Mouse (Mus musculus): ENCODE results near the gene Brdt. TPM values are rescaled to one million over a fixed set of nuclear protein-coding genes. Genes with fewer than 3 reads are reported as not detected.

The Brdt gene
- polyA plus RNA-seq, 1 experiment from 2014 or later: 4.9 TPM

DNA sequence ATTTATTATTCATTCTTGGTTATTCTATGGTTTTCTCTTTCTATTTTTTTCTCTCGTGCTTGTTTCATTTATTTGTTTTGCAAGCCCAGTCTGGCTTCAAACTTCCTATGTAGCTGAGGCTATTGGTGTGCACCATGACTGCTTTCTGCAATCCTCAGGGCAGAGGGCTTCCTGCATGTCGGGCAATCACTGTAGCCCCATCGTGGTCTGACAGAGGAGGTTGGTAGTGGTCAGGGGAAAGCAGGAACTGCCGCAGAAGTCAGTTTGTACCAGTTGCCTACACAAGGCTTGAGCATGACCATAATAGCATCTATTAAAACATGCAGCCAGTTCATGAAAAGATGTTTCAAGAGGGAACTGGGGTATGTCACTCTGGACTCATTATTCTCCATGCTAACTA, 23.5 kb upstream of the Brdt start:
- WGBS: 80% methylated on average over 4 of the region's 4 CpGs
- no peak for ATAC-seq (ENCODE audit: low read depth)
- H3K9me3 ChIP-seq (ENCODE audit: control insufficient read depth, low read length): no peaks in the 10 kb centered on the region

DNA sequence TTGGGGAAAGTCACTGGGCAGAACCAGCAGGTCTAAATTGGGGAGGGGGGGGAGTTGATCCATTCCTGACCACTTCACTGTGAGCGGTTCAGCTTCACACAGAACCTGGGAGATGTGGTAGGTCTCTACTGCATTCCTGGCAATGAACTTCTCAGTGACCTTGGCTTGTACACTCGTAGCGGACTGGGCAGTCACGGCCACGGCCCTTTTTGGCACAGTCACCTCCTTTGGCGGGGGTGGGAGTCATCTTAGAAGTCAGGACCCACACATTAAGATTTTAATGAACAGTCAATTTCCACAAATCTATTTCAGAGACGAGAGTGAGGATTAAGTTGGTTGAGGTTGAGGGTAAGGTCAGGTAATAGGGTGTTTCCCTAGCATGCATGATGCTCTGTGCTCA, 13.8 kb upstream of the Brdt start:
- H3K9ac ChIP-seq (replicated peaks; ENCODE audit: low read depth, low read length): no peak overlapping the region
- no peaks in the 10 kb centered on the region for H3K36me3 ChIP-seq (ENCODE audit: control insufficient read depth, insufficient read depth, low read length)
- no peaks in the 10 kb centered on the region for H3K4me1 ChIP-seq (ENCODE audit: control insufficient read depth, insufficient read depth, low read length)
- ATAC-seq (ENCODE audit: low read depth): no peak
- no peaks in the 10 kb centered on the region for H3K27me3 ChIP-seq (ENCODE audit: control insufficient read depth, insufficient read depth, low read length)
- H3K4me2 ChIP-seq (ENCODE audit: low read depth, low read length): no peak overlapping the region
- H3K4me3 ChIP-seq (ENCODE audit: low read depth, low read length): no peak overlapping the region
- 98% methylated on average over 7 of the region's 7 CpGs for WGBS
- H3K27ac ChIP-seq (ENCODE audit: low read depth, low read length): no peak overlapping the region
- no peaks in the 10 kb centered on the region for H3K9me3 ChIP-seq (ENCODE audit: control insufficient read depth, low read length)

More for the DNA sequence above, 23.5 kb upstream of the Brdt start:
- Histone ChIP-seq H3K27ac (ENCODE audit: low read depth, low read length) (no peak overlapping the region), H3K27me3 (ENCODE audit: control insufficient read depth, insufficient read depth, low read length) (no peaks in the 10 kb centered on the region), H3K4me1 (ENCODE audit: control insufficient read depth, insufficient read depth, low read length) (no peaks in the 10 kb centered on the region), H3K9ac (replicated peaks; ENCODE audit: low read depth, low read length) (no peak overlapping the region), H3K4me3 (ENCODE audit: low read depth, low read length) (no peak overlapping the region), H3K36me3 (ENCODE audit: control insufficient read depth, insufficient read depth, low read length) (no peaks in the 10 kb centered on the region), H3K4me2 (ENCODE audit: low read depth, low read length) (no peak overlapping the region)

DNA sequence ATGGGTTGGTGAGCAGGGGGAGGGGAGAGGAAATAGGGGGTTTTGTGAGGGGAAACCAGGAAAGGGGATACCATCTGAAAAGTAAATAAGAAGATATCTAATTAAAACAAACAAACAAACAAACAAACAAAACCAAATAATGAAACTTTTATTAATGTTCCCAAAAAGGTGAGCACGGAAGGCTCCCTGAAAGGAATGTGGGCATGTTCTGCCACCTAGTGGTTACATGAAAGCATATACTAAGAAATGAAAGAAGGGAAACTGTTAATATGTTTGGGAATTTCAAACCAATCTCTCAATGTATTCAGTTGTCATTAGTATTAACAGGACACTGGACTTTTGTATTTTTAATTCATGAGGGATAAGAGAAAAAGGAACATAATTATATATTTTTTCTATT, 10.3 kb upstream of the Brdt start:
- no peak overlapping the region for H3K9ac ChIP-seq (replicated peaks; ENCODE audit: low read depth, low read length)
- H3K4me1 ChIP-seq (ENCODE audit: control insufficient read depth, insufficient read depth, low read length): no peaks in the 10 kb centered on the region
- 12% methylated on average over 1 of the region's 1 CpGs for WGBS
- H3K9me3 ChIP-seq (ENCODE audit: control insufficient read depth, low read length): no peaks in the 10 kb centered on the region
- no peak for ATAC-seq (ENCODE audit: low read depth)
- H3K27ac ChIP-seq (ENCODE audit: low read depth, low read length): no peak overlapping the region
- H3K4me2 ChIP-seq (ENCODE audit: low read depth, low read length): no peak overlapping the region
- H3K36me3 ChIP-seq (ENCODE audit: control insufficient read depth, insufficient read depth, low read length): no peaks in the 10 kb centered on the region
- no peak overlapping the region for H3K4me3 ChIP-seq (ENCODE audit: low read depth, low read length)
- H3K27me3 ChIP-seq (ENCODE audit: control insufficient read depth, insufficient read depth, low read length): no peaks in the 10 kb centered on the region

DNA sequence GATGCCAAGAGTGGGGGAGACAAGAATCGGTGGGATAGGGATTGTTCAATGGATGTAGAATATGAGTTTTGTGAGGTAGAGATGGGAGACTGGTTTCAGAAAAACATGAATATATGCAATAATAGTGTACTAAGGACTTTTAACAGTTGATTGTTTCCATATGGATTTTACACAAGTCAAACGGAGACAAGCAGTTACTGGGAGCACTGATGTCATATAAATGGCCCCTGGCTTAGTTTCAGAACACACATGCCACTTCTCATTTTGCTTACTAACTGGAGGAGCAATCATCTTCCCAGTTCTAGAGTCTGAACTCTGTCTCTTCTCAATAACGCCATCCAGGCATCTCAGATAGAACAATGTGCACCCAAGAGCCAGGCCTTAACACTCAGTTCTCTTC, 9.4 kb downstream of the Brdt start:
- H3K27ac ChIP-seq (ENCODE audit: low read depth, low read length): no peak overlapping the region
- no peaks in the 10 kb centered on the region for H3K36me3 ChIP-seq (ENCODE audit: control insufficient read depth, insufficient read depth, low read length)
- no peak overlapping the region for H3K9ac ChIP-seq (replicated peaks; ENCODE audit: low read depth, low read length)
- no peaks in the 10 kb centered on the region for H3K27me3 ChIP-seq (ENCODE audit: control insufficient read depth, insufficient read depth, low read length)
- ATAC-seq (ENCODE audit: low read depth): no peak
- WGBS: 83% methylated on average over 3 of the region's 3 CpGs
- H3K9me3 ChIP-seq (ENCODE audit: control insufficient read depth, low read length): no peaks in the 10 kb centered on the region
- no peaks in the 10 kb centered on the region for H3K4me1 ChIP-seq (ENCODE audit: control insufficient read depth, insufficient read depth, low read length)
- no peak overlapping the region for H3K4me3 ChIP-seq (ENCODE audit: low read depth, low read length)
- no peak overlapping the region for H3K4me2 ChIP-seq (ENCODE audit: low read depth, low read length)

DNA sequence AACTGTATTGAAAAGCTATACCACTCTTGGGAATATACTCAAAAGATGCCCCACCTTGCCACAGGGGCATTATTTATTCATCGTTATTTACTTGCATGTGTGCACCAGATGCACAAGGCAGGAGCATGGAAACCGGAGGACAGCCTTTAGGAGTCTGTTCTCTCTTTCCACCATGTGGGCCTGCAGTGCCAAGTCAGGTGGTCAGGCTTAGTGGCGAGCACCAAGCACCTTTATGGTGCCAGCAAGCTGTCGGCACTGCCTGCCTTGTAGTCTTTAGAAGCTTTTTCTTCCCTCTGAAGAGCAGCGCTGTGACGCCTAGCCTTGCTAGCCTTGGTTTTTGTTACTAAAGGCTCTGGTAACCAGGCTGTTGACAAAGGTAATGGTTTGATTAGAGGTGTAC, 11.9 kb downstream of the Brdt start:
- H3K36me3 ChIP-seq (ENCODE audit: control insufficient read depth, insufficient read depth, low read length): no peaks in the 10 kb centered on the region
- no peaks in the 10 kb centered on the region for H3K27me3 ChIP-seq (ENCODE audit: control insufficient read depth, insufficient read depth, low read length)
- ATAC-seq (ENCODE audit: low read depth): no peak
- no peak overlapping the region for H3K27ac ChIP-seq (ENCODE audit: low read depth, low read length)
- no peaks in the 10 kb centered on the region for H3K4me1 ChIP-seq (ENCODE audit: control insufficient read depth, insufficient read depth, low read length)
- no peak overlapping the region for H3K9ac ChIP-seq (replicated peaks; ENCODE audit: low read depth, low read length)
- H3K4me2 ChIP-seq (ENCODE audit: low read depth, low read length): no peak overlapping the region
- no peak overlapping the region for H3K4me3 ChIP-seq (ENCODE audit: low read depth, low read length)
- 85% methylated on average over 6 of the region's 6 CpGs for WGBS
- no peaks in the 10 kb centered on the region for H3K9me3 ChIP-seq (ENCODE audit: control insufficient read depth, low read length)

DNA sequence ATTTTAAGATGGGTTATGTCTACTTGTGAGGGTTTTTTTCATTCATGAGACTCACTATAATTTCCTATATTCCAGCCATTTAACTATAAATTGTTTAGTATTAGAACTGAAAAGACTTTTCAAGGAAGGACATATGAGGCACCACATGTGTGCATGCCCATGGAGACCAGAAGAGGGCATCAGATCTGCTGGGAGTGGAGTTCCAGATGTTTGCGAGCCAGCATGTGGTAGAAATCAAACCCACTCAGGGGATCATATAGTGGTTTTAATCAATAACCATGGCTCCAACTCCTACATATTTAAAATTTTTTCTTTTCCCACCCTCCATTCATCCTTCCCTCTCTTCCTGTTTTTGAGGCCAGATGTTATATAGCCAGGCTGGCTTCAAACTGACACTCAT, 15.3 kb downstream of the Brdt start:
- Histone ChIP-seq H3K27ac (ENCODE audit: low read depth, low read length) (no peak overlapping the region), H3K9me3 (ENCODE audit: control insufficient read depth, low read length) (no peaks in the 10 kb centered on the region), H3K4me1 (ENCODE audit: control insufficient read depth, insufficient read depth, low read length) (no peaks in the 10 kb centered on the region), H3K4me2 (ENCODE audit: low read depth, low read length) (no peak overlapping the region), H3K27me3 (ENCODE audit: control insufficient read depth, insufficient read depth, low read length) (no peaks in the 10 kb centered on the region), H3K36me3 (ENCODE audit: control insufficient read depth, insufficient read depth, low read length) (no peaks in the 10 kb centered on the region), H3K9ac (replicated peaks; ENCODE audit: low read depth, low read length) (no peak overlapping the region), H3K4me3 (ENCODE audit: low read depth, low read length) (no peak overlapping the region)
- 78% methylated on average over 1 of the region's 1 CpGs for WGBS
- ATAC-seq (ENCODE audit: low read depth): no peak

DNA sequence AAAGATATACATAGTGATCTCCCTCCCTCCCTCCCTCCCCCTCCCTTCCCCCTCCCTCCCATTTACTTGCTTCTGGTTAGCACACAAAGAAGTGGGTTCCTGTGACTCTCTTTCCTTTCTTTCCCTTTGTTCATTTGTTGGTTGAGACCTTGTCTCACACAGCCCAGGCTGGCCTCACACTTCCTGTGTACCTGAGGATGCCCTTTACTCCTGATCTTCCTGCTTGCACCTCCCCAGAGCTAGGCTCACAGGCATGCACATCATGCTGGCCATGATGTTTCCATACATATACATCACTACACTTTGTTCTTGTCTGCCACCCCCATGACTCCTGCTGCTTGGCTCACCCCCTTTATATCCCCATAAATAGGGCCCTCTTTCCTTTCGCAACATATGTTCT, 21.6 kb downstream of the Brdt start:
- no peak for ATAC-seq (ENCODE audit: low read depth)
- H3K4me3 ChIP-seq (ENCODE audit: low read depth, low read length): no peak overlapping the region
- H3K36me3 ChIP-seq (ENCODE audit: control insufficient read depth, insufficient read depth, low read length): no peaks in the 10 kb centered on the region
- no peak overlapping the region for H3K27ac ChIP-seq (ENCODE audit: low read depth, low read length)
- no peak overlapping the region for H3K4me2 ChIP-seq (ENCODE audit: low read depth, low read length)
- WGBS: 88% methylated on average over 1 of the region's 1 CpGs
- H3K9me3 ChIP-seq (ENCODE audit: control insufficient read depth, low read length): no peaks in the 10 kb centered on the region
- H3K4me1 ChIP-seq (ENCODE audit: control insufficient read depth, insufficient read depth, low read length): no peaks in the 10 kb centered on the region
- H3K27me3 ChIP-seq (ENCODE audit: control insufficient read depth, insufficient read depth, low read length): no peaks in the 10 kb centered on the region
- H3K9ac ChIP-seq (replicated peaks; ENCODE audit: low read depth, low read length): no peak overlapping the region

DNA sequence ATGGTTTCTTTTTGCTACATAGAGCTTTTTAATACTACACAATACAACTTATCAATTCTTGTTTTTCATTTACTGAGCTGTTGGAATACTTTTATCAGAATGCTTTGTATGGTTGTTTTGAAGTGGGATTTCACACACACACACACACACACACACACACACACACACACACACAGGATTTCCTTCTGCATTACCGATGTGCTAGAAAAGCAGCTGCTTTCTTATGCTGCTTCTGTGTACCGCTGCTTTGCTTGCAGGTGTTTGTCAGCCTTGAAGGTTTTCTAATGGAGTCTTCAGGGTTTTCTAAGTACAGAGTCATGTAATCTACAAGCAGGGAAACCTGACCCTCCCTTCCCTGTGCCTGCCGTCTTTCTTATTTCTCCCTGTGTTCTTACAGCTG, 23.0 kb downstream of the Brdt start:
- Histone ChIP-seq H3K4me3 (ENCODE audit: low read depth, low read length) (no peak overlapping the region), H3K36me3 (ENCODE audit: control insufficient read depth, insufficient read depth, low read length) (no peaks in the 10 kb centered on the region), H3K4me1 (ENCODE audit: control insufficient read depth, insufficient read depth, low read length) (no peaks in the 10 kb centered on the region), H3K9ac (replicated peaks; ENCODE audit: low read depth, low read length) (no peak overlapping the region), H3K4me2 (ENCODE audit: low read depth, low read length) (no peak overlapping the region), H3K9me3 (ENCODE audit: control insufficient read depth, low read length) (no peaks in the 10 kb centered on the region), H3K27ac (ENCODE audit: low read depth, low read length) (no peak overlapping the region), H3K27me3 (ENCODE audit: control insufficient read depth, insufficient read depth, low read length) (no peaks in the 10 kb centered on the region)
- WGBS: 71% methylated on average over 3 of the region's 3 CpGs
- ATAC-seq (ENCODE audit: low read depth): no peak

DNA sequence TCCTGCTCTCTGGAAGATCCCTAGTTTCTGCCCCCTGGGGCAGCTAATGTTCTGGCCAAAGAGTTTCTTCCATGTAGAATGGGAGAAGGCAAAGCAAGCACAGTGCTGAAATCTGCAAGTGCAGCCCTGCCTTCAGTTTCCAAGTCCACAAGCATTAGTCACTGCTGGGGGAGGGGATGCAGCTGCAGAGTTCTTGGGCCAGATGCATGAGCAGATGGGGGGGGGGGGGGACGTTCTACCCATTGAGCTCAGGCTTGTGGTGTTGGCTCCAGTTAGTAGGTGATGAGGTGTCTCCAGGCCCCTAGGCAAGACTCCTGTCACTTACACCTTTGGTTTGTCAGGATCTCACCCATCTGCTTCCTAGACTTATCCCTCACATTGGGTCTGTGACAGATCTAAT, 24.8 kb downstream of the Brdt start:
- Histone ChIP-seq H3K4me1 (ENCODE audit: control insufficient read depth, insufficient read depth, low read length) (peaks cover 3% of the 10 kb centered on the region; the same call in 1 of the 2 replicates), H3K27ac (ENCODE audit: low read depth, low read length) (no peak overlapping the region), H3K36me3 (ENCODE audit: control insufficient read depth, insufficient read depth, low read length) (no peaks in the 10 kb centered on the region), H3K9ac (replicated peaks; ENCODE audit: low read depth, low read length) (no peak overlapping the region), H3K4me3 (ENCODE audit: low read depth, low read length) (no peak overlapping the region), H3K27me3 (ENCODE audit: control insufficient read depth, insufficient read depth, low read length) (no peaks in the 10 kb centered on the region), H3K4me2 (ENCODE audit: low read depth, low read length) (no peak overlapping the region), H3K9me3 (ENCODE audit: control insufficient read depth, low read length) (no peaks in the 10 kb centered on the region)
- ATAC-seq (ENCODE audit: low read depth): no peak
- 56% methylated on average over 1 of the region's 1 CpGs for WGBS

DNA sequence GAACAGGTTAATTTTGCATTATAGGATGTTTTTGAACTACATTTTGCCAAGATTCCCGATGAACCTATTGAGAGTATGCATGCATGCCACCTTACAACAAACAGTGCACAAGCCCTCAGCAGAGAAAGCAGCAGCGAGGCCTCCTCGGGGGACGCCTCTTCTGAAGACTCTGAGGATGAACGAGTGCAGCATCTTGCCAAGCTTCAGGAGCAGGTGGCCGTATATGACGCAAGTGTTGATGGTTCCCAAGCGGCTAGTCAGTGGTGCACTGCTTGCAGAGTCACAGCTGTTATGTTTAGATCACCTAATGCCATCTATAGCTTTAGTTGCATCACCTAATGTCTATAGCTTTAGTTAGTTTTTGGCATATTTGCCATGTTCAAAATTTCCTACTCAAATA, 26.8 kb downstream of the Brdt start:
- Histone ChIP-seq H3K36me3 (ENCODE audit: control insufficient read depth, insufficient read depth, low read length) (no peaks in the 10 kb centered on the region), H3K27me3 (ENCODE audit: control insufficient read depth, insufficient read depth, low read length) (no peaks in the 10 kb centered on the region), H3K9me3 (ENCODE audit: control insufficient read depth, low read length) (no peaks in the 10 kb centered on the region), H3K4me2 (ENCODE audit: low read depth, low read length) (no peak overlapping the region), H3K27ac (ENCODE audit: low read depth, low read length) (no peak overlapping the region), H3K9ac (replicated peaks; ENCODE audit: low read depth, low read length) (no peak overlapping the region), H3K4me1 (ENCODE audit: control insufficient read depth, insufficient read depth, low read length) (peaks cover 3% of the 10 kb centered on the region; the same call in 1 of the 2 replicates), H3K4me3 (ENCODE audit: low read depth, low read length) (no peak overlapping the region)
- no peak for ATAC-seq (ENCODE audit: low read depth)
- 76% methylated on average over 8 of the region's 8 CpGs for WGBS

Measured in neural tube, embryonic 14.5 days (tissue).